ENCODE assay signal across 9 mouse cellular contexts in genomic region chr5:110769272-110769671, GRCm38 (mm10). TPM values are rescaled to one million over a fixed set of nuclear protein-coding genes. Genes with fewer than 3 reads are reported as not detected.
DNase-seq lines count a peak whose midpoint lies in the region; ATAC-seq and TF ChIP-seq lines count a peak whose summit lies in the region.
"Had no signal": no experiment of that assay in that cellular context is flagged by ENCODE, and none has a peak within 500 bp of the region (broad histone marks: within the 10 kb centered on the region; RNA-seq: fewer than 3 reads in every experiment).

No protein-coding gene starts in this region.

- DNase-seq in cerebellum, adult 11-12 months = peak; percentile 42
- DNase-seq in cerebellum, postnatal 25 days = no peak
- no peak for DNase-seq in spleen, adult 2 months (ENCODE audit: low read depth in 1 of 2, low spot score in 2 of 2)
- DNase-seq in spleen, postnatal 10 days (ENCODE audit: low spot score in 2 of 2) = no peak
- DNase-seq in liver, adult 2 months (ENCODE audit: extremely low read depth, low read depth, low spot score) = no peak
- DNase-seq in thymus, postnatal 0 days (ENCODE audit: low spot score) = no peak
- DNase-seq in cerebellum, adult 18-20 months = no peak
- DNase-seq: right cerebral cortex, postnatal 4 days had no signal

- peaks cover 6% of the 10 kb centered on the region; the same call in 1 of the 2 replicates for H3K4me1 ChIP-seq in spleen, adult 2 months (ENCODE audit: control insufficient read depth, insufficient read depth, insufficient read length)
- H3K4me1 ChIP-seq in liver, adult 2 months (ENCODE audit: control insufficient read depth, insufficient read depth, low read length) = peaks cover 16% of the 10 kb centered on the region

- no peak for TF ChIP-seq POLR2A in spleen, adult 2 months (IDR thresholded peaks at IDR 0.05; ENCODE audit: low read depth, low read length)
- TF ChIP-seq POLR2A in liver, adult 2 months (IDR thresholded peaks at IDR 0.05; ENCODE audit: extremely low read depth, insufficient read depth, low read length) = no peak

- H3K36me3 ChIP-seq in spleen, adult 2 months (ENCODE audit: control insufficient read depth, insufficient read depth, low read length) = peaks cover 7% of the 10 kb centered on the region
- no peaks in the 10 kb centered on the region for H3K36me3 ChIP-seq in liver, adult 2 months (ENCODE audit: control insufficient read depth, insufficient read depth, low read length)

- no peak overlapping the region for H3K27ac ChIP-seq in spleen, adult 2 months (ENCODE audit: insufficient read depth, low read length)
- no peak overlapping the region for H3K27ac ChIP-seq in liver, adult 2 months (replicated peaks; ENCODE audit: insufficient read depth, low read depth, low read length)

- TF ChIP-seq CTCF in spleen, adult 2 months (IDR thresholded peaks at IDR 0.05; ENCODE audit: extremely low read depth, insufficient read depth, insufficient read length, insufficient replicate concordance) = no peak
- no peak for TF ChIP-seq CTCF in liver, adult 2 months (IDR thresholded peaks at IDR 0.05; ENCODE audit: low read depth, low read length)

- H3K27me3 ChIP-seq in spleen, adult 2 months (ENCODE audit: control insufficient read depth, insufficient read depth, low read length) = no peaks in the 10 kb centered on the region
- H3K27me3 ChIP-seq in liver, adult 2 months (ENCODE audit: control insufficient read depth, insufficient read depth, low read length) = no peaks in the 10 kb centered on the region

- ATAC-seq in megakaryocyte progenitor cell, adult 5-6 weeks (replicated peaks; ENCODE audit: poor library complexity) = no peak

- H3K79me2 ChIP-seq in liver, adult 2 months (ENCODE audit: control insufficient read depth, insufficient read depth, low read length) = peaks cover 28% of the 10 kb centered on the region; the same call in 1 of the 2 replicates

- peak overlapping the region; percentile 98; the same call in 1 of the 2 replicates for H3K4me3 ChIP-seq in spleen, adult 2 months (ENCODE audit: extremely low read depth, insufficient read depth, insufficient read length)
- H3K4me3 ChIP-seq in liver, adult 2 months (ENCODE audit: insufficient read depth, low read depth, low read length) = peak overlapping the region; percentile 90; the same call in 1 of the 2 replicates

- no peak overlapping the region for H3K9ac ChIP-seq in liver, adult 2 months (ENCODE audit: low read depth, low read length)

- 44% methylated on average over 4 of the region's 4 CpGs for WGBS in spleen, adult 2 months
- WGBS in liver, adult 2 months = 38% methylated on average over 4 of the region's 4 CpGs

RNA-seq across cellular contexts. Expression of gene Ep400, which starts 1.2 kb away (rescaled TPM):
- 85.2 and 89.1 TPM in 2 replicates for polyA plus RNA-seq in spleen, adult 2 months (2012; rRNA removed)
- total RNA-seq in liver, adult 2 months (2014; rRNA removed) = 15.2 and 23.4 TPM in 2 replicates
- polyA plus RNA-seq in liver, adult 2 months (2012; rRNA removed) = 11.4 and 15.4 TPM in 2 replicates
- total RNA-seq in megakaryocyte progenitor cell, adult 5-6 weeks (2015) = 94.1 and 115 TPM in 2 replicates
- 41.0 and 41.7 TPM in 2 replicates for total RNA-seq in megakaryocyte progenitor cell, adult 5-6 weeks (2017)
- polyA plus RNA-seq in thymus, postnatal 0 days (2015; fragmentation: Nextera tagmentation; extraction: Ambion mirVana) = 31.3 and 31.4 TPM in 2 replicates

RNA-seq across cellular contexts. Expression of gene Pus1, which starts 11.2 kb away (rescaled TPM):
- 19.2 and 20.9 TPM in 2 replicates for polyA plus RNA-seq in spleen, adult 2 months (2012; rRNA removed)
- total RNA-seq in liver, adult 2 months (2014; rRNA removed) = 11.6 and 14.5 TPM in 2 replicates
- polyA plus RNA-seq in liver, adult 2 months (2012; rRNA removed) = 14.5 and 19.2 TPM in 2 replicates
- 20.1 and 22.3 TPM in 2 replicates for total RNA-seq in megakaryocyte progenitor cell, adult 5-6 weeks (2015)
- total RNA-seq in megakaryocyte progenitor cell, adult 5-6 weeks (2017) = 60.3 and 68.1 TPM in 2 replicates
- polyA plus RNA-seq in thymus, postnatal 0 days (2015; fragmentation: Nextera tagmentation; extraction: Ambion mirVana) = 34.6 and 37.8 TPM in 2 replicates

RNA-seq across cellular contexts. Expression of gene Ulk1, which starts 40.6 kb away (rescaled TPM):
- 39.9 and 40.6 TPM in 2 replicates for polyA plus RNA-seq in spleen, adult 2 months (2012; rRNA removed)
- 29.0 and 38.7 TPM in 2 replicates for total RNA-seq in liver, adult 2 months (2014; rRNA removed)
- 33.8 and 44.4 TPM in 2 replicates for polyA plus RNA-seq in liver, adult 2 months (2012; rRNA removed)
- total RNA-seq in megakaryocyte progenitor cell, adult 5-6 weeks (2015) = 13.7 and 16.4 TPM in 2 replicates
- total RNA-seq in megakaryocyte progenitor cell, adult 5-6 weeks (2017) = 4.1 and 5.9 TPM in 2 replicates
- polyA plus RNA-seq in thymus, postnatal 0 days (2015; fragmentation: Nextera tagmentation; extraction: Ambion mirVana) = 9.7 and 12.3 TPM in 2 replicates
